Mouse (Mus musculus): ENCODE data around the gene Lcp2. TPM values are rescaled to one million over a fixed set of nuclear protein-coding genes. Genes with fewer than 3 reads are reported as not detected.

Gene Lcp2
- polyA plus RNA-seq, 1 experiment from 2014 or later = 2.0 TPM

DNA sequence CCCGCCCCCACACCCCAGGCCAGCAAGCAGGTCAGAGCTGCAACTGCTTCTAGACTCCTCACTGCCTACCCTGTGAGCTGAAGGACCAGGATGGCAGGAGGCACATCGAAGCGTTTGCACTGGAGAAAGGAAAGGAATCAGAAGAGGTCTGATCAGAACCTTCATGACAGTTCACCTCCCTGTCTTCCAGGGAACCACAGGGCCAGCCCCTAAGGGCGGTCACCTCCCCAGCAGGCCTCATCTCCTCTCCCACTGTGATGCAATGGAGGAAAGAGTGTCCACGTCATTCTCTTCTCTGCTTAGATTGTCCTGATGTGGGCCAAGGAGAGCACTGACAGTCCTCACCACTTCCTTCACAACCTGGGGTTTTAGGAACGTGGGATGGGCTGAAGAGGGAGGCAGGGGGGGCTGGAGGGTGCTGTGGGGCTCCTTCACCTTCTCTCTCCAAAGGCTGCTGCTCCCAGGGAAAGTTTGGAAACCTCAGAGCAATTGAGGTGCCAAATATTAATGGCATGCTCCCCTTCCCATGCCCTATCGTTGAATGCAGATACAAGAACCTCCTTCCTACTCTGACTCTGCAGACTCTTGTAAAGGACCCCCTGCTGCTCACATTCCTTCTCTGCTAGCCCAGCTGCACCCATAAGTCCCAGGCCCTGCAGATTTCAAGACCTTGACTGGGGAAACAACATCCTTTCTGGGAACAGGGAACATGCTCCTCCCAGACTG is 36.4 kb upstream of the Lcp2 start:
- no peaks in the 10 kb centered on the region for H3K36me3 ChIP-seq (replicated peaks; ENCODE audit: control insufficient read depth, insufficient read depth)
- no peak overlapping the region for H3K9ac ChIP-seq
- H3K27ac ChIP-seq = no peak overlapping the region
- H3K4me2 ChIP-seq (replicated peaks) = no peak overlapping the region
- H3K4me3 ChIP-seq (replicated peaks; ENCODE audit: low read length) = no peak overlapping the region
- WGBS = 73% methylated on average over 7 of the region's 7 CpGs
- DNase-seq (ENCODE audit: low spot score) (no peak), ATAC-seq (ENCODE audit: low FRiP score) (no peak)
- H3K27me3 ChIP-seq (ENCODE audit: control insufficient read depth, insufficient read depth, low read length) = no peaks in the 10 kb centered on the region
- H3K4me1 ChIP-seq (replicated peaks; ENCODE audit: control insufficient read depth, insufficient read depth, low read length) = no peaks in the 10 kb centered on the region
- no peaks in the 10 kb centered on the region for H3K9me3 ChIP-seq (ENCODE audit: control insufficient read depth, low read length)

DNA sequence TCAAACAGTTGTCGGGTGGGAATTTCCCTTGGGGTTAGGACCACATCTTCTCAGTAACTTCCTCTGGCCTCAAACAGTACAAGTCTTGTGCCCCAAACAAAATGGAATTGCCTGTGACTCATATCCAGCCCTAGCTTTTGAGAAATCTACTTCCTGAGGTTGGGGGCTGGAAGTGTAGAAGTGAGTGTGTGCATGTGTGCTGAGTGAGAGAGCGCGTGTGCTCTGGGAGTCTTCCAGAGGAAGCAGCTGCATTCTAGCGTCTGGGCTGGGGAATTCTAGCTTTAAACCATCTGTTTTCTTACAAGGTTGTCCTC is 35.9 kb upstream of the Lcp2 start:
- DNase-seq (ENCODE audit: low spot score) = no peak
- no peak overlapping the region for H3K4me3 ChIP-seq (replicated peaks; ENCODE audit: low read length)
- H3K9ac ChIP-seq = no peak overlapping the region
- no peak overlapping the region for H3K27ac ChIP-seq
- H3K27me3 ChIP-seq (ENCODE audit: control insufficient read depth, insufficient read depth, low read length) = no peaks in the 10 kb centered on the region
- no peak overlapping the region for H3K4me2 ChIP-seq (replicated peaks)
- WGBS = 72% methylated on average over 4 of the region's 4 CpGs
- H3K36me3 ChIP-seq (replicated peaks; ENCODE audit: control insufficient read depth, insufficient read depth) = no peaks in the 10 kb centered on the region
- no peaks in the 10 kb centered on the region for H3K9me3 ChIP-seq (ENCODE audit: control insufficient read depth, low read length)
- no peaks in the 10 kb centered on the region for H3K4me1 ChIP-seq (replicated peaks; ENCODE audit: control insufficient read depth, insufficient read depth, low read length)
- ATAC-seq (ENCODE audit: low FRiP score) = no peak

DNA sequence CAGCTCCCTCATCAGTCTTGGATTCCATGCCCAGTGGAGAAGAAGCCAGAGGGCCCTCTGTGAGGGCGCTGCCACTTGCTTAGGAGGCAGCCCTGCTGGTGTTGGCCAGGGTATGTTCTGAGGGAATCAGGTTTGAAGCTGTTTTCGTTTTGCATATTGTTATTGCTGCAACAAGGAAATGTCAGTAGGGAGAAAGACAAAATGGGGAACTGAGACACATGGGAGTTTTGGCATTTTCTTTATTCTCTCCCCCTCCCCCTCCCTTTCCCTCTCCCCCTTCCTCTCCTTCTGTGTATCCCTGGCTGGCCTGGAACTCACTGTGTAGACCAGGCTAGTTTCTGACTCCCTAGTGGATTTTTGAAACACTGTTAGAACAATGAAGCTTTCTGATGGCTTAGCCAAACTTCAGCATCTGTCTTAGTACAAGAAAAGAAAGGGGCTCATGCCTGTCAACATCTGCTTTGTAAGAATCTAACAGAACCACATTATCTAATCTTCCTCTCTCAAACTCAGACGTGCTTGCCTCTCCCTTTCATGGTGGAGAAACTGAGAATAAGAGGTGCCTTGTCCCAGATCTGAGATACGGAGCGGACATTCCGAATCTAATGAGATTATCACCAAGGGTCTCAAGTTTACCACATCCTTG is 34.6 kb upstream of the Lcp2 start:
- DNase-seq (ENCODE audit: low spot score) (no peak), ATAC-seq (ENCODE audit: low FRiP score) (no peak)
- Histone ChIP-seq H3K9me3 (ENCODE audit: control insufficient read depth, low read length) (no peaks in the 10 kb centered on the region), H3K4me2 (replicated peaks) (no peak overlapping the region), H3K27me3 (ENCODE audit: control insufficient read depth, insufficient read depth, low read length) (no peaks in the 10 kb centered on the region), H3K4me1 (replicated peaks; ENCODE audit: control insufficient read depth, insufficient read depth, low read length) (no peaks in the 10 kb centered on the region), H3K4me3 (replicated peaks; ENCODE audit: low read length) (no peak overlapping the region), H3K27ac (no peak overlapping the region), H3K36me3 (replicated peaks; ENCODE audit: control insufficient read depth, insufficient read depth) (no peaks in the 10 kb centered on the region), H3K9ac (no peak overlapping the region)
- 76% methylated on average over 6 of the region's 6 CpGs for WGBS

DNA sequence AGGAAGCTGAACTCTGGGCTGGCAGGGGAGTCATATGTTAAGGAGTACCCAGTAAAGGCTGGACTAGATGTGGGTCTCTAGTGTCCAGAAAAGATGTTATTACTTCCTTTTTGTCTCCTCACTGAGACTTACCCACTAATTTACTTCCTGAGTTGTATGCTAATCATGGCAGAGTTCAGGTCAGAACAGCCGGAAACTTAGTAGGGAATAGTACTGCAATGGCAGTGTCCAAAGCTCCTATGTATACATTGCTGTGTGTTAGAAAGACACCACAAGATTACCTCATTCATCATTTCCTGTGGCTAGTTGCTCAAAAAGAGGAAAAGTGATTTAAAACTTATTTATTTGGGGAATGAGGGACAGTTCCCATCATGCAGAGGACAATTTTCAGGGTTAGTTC is 21.6 kb upstream of the Lcp2 start:
- Histone ChIP-seq H3K9ac (no peak overlapping the region), H3K27ac (no peak overlapping the region), H3K4me3 (replicated peaks; ENCODE audit: low read length) (no peak overlapping the region), H3K4me2 (replicated peaks) (no peak overlapping the region), H3K4me1 (replicated peaks; ENCODE audit: control insufficient read depth, insufficient read depth, low read length) (no peaks in the 10 kb centered on the region), H3K27me3 (ENCODE audit: control insufficient read depth, insufficient read depth, low read length) (no peaks in the 10 kb centered on the region), H3K9me3 (ENCODE audit: control insufficient read depth, low read length) (no peaks in the 10 kb centered on the region), H3K36me3 (replicated peaks; ENCODE audit: control insufficient read depth, insufficient read depth) (no peaks in the 10 kb centered on the region)
- 91% methylated on average over 1 of the region's 1 CpGs for WGBS
- DNase-seq (ENCODE audit: low spot score) (no peak), ATAC-seq (ENCODE audit: low FRiP score) (no peak)

DNA sequence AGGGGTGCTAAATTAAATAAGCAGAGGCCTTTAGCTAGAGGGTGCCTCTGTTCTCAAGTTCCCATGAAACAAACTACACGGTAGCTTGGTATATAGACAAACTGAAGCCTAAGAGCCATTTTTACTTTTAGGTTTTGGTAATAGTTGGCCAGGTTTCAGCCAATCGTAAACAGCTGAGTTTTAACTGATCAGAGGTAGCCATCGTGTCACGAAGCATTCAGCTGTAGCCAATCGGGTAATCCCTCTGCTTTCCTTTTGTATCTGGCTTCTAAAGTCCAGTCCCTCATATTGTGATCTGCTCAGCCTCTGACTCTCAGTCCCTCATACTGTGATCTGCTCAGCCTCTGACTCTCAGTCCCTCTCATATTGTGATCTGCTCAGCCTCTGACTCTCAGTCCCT is 17.1 kb upstream of the Lcp2 start:
- no peaks in the 10 kb centered on the region for H3K4me1 ChIP-seq (replicated peaks; ENCODE audit: control insufficient read depth, insufficient read depth, low read length)
- H3K27me3 ChIP-seq (ENCODE audit: control insufficient read depth, insufficient read depth, low read length) = no peaks in the 10 kb centered on the region
- ATAC-seq (ENCODE audit: low FRiP score) (no peak), DNase-seq (ENCODE audit: low spot score) (no peak)
- H3K9ac ChIP-seq = no peak overlapping the region
- no peaks in the 10 kb centered on the region for H3K36me3 ChIP-seq (replicated peaks; ENCODE audit: control insufficient read depth, insufficient read depth)
- no peak overlapping the region for H3K4me3 ChIP-seq (replicated peaks; ENCODE audit: low read length)
- 68% methylated on average over 5 of the region's 5 CpGs for WGBS
- H3K9me3 ChIP-seq (ENCODE audit: control insufficient read depth, low read length) = no peaks in the 10 kb centered on the region
- H3K4me2 ChIP-seq (replicated peaks) = no peak overlapping the region
- H3K27ac ChIP-seq = no peak overlapping the region

DNA sequence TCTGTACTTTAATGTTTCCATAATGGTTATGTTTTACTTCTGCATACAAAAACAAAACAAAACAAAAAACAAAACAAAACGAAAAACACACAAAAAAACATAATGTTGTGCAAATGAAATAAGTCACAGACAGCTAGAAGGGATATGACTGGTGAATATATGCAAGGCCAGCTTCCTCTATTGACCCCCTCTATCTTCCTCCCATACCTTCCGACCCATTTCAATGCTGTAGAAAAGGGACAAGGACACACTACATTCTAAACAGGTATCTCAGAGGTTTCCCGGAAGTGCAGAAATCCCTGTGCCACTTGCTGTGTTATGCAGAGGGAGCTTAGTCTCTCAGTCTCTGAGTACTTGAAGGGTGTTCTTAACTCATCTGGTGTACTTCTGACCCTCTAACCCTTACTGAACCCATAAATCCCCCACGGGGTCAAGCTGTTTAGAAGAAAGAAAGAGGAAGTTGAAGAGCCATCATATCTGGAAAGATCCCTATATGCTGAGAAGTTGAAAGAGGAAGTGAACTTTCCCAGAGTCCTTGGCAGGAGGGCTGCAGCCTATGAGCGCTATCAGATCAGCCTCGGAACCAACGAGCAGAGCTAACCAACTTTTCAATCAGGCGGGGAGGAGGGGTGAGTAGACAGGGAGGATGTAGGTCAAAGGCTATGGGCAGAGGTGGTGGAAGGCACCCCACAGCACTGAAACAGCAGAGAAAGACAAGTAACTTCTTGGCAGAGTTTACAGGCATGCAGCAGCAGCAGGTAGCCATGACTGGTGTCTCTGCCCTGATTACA is 15.5 kb upstream of the Lcp2 start:
- H3K4me2 ChIP-seq (replicated peaks) = no peak overlapping the region
- no peak for DNase-seq (ENCODE audit: low spot score)
- H3K9me3 ChIP-seq (ENCODE audit: control insufficient read depth, low read length) = no peaks in the 10 kb centered on the region
- no peaks in the 10 kb centered on the region for H3K27me3 ChIP-seq (ENCODE audit: control insufficient read depth, insufficient read depth, low read length)
- H3K36me3 ChIP-seq (replicated peaks; ENCODE audit: control insufficient read depth, insufficient read depth) = no peaks in the 10 kb centered on the region
- no peak overlapping the region for H3K4me3 ChIP-seq (replicated peaks; ENCODE audit: low read length)
- no peak overlapping the region for H3K27ac ChIP-seq
- H3K4me1 ChIP-seq (replicated peaks; ENCODE audit: control insufficient read depth, insufficient read depth, low read length) = no peaks in the 10 kb centered on the region
- WGBS = 77% methylated on average over 8 of the region's 8 CpGs
- H3K9ac ChIP-seq = no peak overlapping the region
- ATAC-seq (ENCODE audit: low FRiP score) = no peak

DNA sequence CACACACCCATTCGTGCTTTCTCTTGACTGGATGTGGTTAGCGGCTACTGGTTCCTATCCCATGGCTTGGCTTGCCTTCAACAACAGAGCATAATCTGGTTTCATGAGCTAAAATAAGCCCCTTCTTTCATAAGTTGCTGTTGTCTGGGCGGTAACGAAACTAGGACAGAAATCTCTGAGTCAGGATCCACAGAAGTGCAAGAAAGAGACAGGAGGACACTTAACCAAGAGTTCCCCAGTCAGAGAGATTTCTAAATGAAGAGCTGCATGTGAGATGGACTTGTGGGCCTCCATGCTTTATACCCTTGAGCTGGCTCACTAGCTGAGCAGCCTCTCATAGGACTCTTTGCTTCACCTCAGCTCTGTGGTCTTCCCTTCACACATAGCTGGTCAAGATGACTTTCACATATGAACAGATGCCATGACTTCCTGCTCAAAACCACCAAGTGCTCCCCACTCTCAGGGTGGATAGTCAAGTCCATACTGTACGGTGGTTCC is 12.7 kb upstream of the Lcp2 start:
- no peak overlapping the region for H3K4me3 ChIP-seq (replicated peaks; ENCODE audit: low read length)
- ATAC-seq (ENCODE audit: low FRiP score) (no peak), DNase-seq (ENCODE audit: low spot score) (no peak)
- 97% methylated on average over 5 of the region's 5 CpGs for WGBS
- H3K36me3 ChIP-seq (replicated peaks; ENCODE audit: control insufficient read depth, insufficient read depth) = no peaks in the 10 kb centered on the region
- H3K27me3 ChIP-seq (ENCODE audit: control insufficient read depth, insufficient read depth, low read length) = no peaks in the 10 kb centered on the region
- H3K4me1 ChIP-seq (replicated peaks; ENCODE audit: control insufficient read depth, insufficient read depth, low read length) = no peaks in the 10 kb centered on the region
- H3K27ac ChIP-seq = no peak overlapping the region
- no peak overlapping the region for H3K4me2 ChIP-seq (replicated peaks)
- H3K9me3 ChIP-seq (ENCODE audit: control insufficient read depth, low read length) = no peaks in the 10 kb centered on the region
- no peak overlapping the region for H3K9ac ChIP-seq

DNA sequence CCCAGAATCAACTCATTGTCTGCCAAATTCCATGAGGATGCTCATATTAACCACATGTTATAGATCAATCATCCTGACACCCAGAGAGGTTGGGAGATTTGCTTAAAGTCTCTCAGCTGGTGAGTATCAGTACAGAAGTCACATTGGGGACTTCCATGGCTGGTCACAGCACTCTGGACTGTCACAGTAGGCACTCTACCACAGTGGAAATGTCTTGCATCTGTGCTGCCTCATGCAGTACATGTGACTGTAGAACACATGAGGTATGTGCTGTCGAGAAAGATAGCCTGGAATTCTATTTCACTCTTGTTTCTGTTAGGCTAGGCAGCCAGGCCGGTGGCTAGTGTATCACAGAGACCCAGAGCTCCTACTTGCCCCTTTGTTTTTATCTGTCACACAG is 11.9 kb upstream of the Lcp2 start:
- Histone ChIP-seq H3K27ac (no peak overlapping the region), H3K9ac (no peak overlapping the region), H3K4me3 (replicated peaks; ENCODE audit: low read length) (no peak overlapping the region), H3K27me3 (ENCODE audit: control insufficient read depth, insufficient read depth, low read length) (no peaks in the 10 kb centered on the region), H3K9me3 (ENCODE audit: control insufficient read depth, low read length) (no peaks in the 10 kb centered on the region), H3K4me1 (replicated peaks; ENCODE audit: control insufficient read depth, insufficient read depth, low read length) (no peaks in the 10 kb centered on the region), H3K36me3 (replicated peaks; ENCODE audit: control insufficient read depth, insufficient read depth) (no peaks in the 10 kb centered on the region), H3K4me2 (replicated peaks) (no peak overlapping the region)
- 83% methylated on average over 2 of the region's 2 CpGs for WGBS
- DNase-seq (ENCODE audit: low spot score) (no peak), ATAC-seq (ENCODE audit: low FRiP score) (no peak)

DNA sequence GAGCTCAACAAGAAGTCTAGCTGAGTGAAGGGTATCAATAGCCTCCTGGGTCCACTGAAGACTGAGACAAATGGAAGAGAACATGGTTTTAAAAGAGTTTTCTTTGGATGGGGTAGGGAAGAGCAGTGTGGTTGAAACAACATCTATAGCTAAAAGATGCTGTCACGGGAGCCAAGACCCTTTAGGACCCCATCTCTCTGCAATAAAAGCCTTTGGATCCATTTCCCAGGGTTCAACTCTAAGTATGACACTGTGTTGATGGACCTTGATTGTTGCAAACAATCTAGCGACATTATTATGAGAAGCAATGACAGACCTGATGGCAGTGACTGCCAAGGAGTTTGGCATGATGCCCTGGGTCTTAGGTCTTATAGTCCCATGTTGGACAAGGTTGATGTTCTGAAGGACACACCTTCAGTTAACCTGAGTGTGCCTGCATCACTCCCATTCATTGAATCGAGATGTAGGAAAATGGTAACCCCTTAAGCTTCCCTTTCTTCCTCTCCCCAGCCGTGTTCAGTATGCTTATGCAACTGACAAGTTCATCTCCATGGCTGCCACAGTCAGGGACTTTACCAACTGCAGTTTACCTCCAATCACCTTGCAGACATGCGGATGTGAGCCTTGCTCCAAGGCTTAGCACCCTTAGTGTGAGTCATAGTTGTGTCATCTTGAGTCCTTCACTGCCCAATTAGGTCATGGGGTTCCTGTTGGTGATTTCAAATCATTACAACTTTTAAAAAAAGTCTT is 10.6 kb upstream of the Lcp2 start:
- no peak overlapping the region for H3K4me3 ChIP-seq (replicated peaks; ENCODE audit: low read length)
- H3K9ac ChIP-seq = no peak overlapping the region
- no peak for DNase-seq (ENCODE audit: low spot score)
- ATAC-seq (ENCODE audit: low FRiP score) = no peak
- no peaks in the 10 kb centered on the region for H3K27me3 ChIP-seq (ENCODE audit: control insufficient read depth, insufficient read depth, low read length)
- no peak overlapping the region for H3K4me2 ChIP-seq (replicated peaks)
- no peak overlapping the region for H3K27ac ChIP-seq
- H3K4me1 ChIP-seq (replicated peaks; ENCODE audit: control insufficient read depth, insufficient read depth, low read length) = no peaks in the 10 kb centered on the region
- no peaks in the 10 kb centered on the region for H3K9me3 ChIP-seq (ENCODE audit: control insufficient read depth, low read length)
- 94% methylated on average over 5 of the region's 5 CpGs for WGBS
- no peaks in the 10 kb centered on the region for H3K36me3 ChIP-seq (replicated peaks; ENCODE audit: control insufficient read depth, insufficient read depth)
